Mouse (Mus musculus) cerebellum, postnatal 36 days (tissue): Measurements from ENCODE around the gene Minar1.

ENCODE experiments used
- DNase-seq, 2 experiments: peaks; one replicate each; pipeline ENCODE4 v3.0.0; 2021 to 2022; ENCODE audit warnings: mixed read lengths in 2 of 2

Gene Minar1

GRCm38 (mm10) chr9:89623006-89623760 lies at the start of gene Minar1:
Minar1 (minus strand) TSS chr9:89623125.
- peak in 1 of 2 experiments; percentile 18 for DNase-seq

DNA sequence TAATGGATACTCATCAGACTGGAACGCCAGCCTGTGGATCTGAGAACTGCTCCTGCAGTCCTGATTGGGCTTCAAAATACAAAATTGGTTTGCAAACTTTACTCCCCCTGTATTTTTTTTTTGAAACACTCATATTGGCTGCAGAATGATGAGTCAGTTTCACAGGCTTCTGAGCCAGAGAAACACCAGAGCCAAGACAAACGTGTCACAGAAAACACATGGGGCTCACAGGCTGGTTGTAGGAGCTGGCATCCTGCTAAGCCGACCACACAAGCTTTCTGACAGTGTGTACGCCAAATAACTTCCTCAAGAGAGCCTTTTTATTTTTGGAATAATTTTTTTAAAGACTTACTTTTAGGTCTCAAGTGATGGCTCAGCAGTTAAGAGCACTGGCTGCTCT lies 47.0 kb upstream of the Minar1 start:
- DNase-seq = no peak

DNA sequence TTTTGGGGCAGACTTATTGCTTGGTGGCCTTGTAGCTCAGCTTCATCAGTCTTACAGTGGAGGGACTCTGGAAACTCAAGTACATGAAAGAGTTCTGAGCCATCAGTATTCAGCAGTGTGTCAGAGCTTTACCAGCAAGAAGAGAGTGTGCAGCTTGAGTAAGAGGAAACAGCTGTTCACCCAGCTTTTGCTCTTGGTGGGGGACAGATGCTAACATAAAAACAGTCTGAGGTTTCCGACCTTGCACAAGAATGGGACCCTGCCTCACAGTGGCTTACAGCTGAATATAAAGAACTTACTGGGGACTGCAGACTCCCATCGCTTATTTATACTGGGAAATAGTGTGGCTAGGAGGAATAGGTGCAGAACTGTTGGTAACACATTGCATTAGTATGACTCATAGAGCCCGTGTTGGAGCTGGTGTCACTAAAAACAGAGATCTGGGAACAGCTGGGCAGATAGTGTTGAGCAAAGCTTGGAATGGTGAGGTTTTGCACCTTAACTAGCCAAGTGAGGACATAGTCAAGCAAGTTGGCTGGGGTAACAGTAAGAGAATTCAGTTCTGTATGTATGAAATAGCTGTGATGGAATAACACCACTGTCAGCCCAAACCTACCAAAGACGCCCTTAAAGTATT lies 44.5 kb upstream of the Minar1 start:
- no peak for DNase-seq

GRCm38 (mm10) chr9:89650913-89651312 lies 28.0 kb upstream of the Minar1 start:
- no peak for DNase-seq

GRCm38 (mm10) chr9:89637453-89637852 lies 14.5 kb upstream of the Minar1 start:
- no peak for DNase-seq

DNA sequence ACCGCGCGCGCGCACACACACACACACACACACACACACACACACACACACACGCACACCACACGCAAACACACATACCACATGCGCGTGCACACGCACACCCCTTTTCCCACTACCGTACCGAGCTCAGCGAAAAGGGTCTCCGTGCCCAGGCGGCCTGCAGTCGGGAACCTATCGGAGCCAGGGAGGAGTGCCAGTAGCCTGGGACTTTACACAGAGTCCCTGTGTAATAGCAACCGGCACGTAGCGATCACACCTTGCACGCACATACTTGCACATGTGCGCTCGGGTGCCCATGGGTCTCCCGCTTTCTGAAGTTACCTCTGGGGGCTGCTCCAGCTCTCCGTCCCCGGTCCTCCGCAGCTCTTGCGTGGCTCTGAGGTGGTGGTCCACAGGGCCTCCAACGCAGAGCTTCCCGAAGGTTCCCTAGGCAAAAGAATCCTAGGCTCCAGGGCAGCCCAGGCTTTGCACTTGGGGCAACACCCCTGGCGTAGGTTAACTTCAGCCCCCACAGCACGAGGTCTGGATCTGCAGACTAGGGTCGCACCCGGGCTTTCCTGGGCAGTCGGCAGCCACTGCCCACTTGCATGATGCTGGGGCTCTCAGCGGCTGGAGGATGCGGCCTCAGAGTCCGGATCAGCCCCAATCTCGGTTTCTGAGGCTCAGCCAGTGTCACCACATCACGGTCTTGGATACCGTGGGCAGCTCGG lies 474 bp downstream of the Minar1 start:
- peak; percentile 16 to 30 for DNase-seq

GRCm38 (mm10) chr9:89621750-89622149 lies 1.2 kb downstream of the Minar1 start:
- DNase-seq = peak; percentile 67 to 69

GRCm38 (mm10) chr9:89620347-89620746 lies 2.6 kb downstream of the Minar1 start:
- DNase-seq = peak in 1 of 2 experiments; percentile 8

- DNase-seq = no peak
These were observed 6.0 kb downstream of the Minar1 start for GRCm38 (mm10) chr9:89616946-89617345.

DNA sequence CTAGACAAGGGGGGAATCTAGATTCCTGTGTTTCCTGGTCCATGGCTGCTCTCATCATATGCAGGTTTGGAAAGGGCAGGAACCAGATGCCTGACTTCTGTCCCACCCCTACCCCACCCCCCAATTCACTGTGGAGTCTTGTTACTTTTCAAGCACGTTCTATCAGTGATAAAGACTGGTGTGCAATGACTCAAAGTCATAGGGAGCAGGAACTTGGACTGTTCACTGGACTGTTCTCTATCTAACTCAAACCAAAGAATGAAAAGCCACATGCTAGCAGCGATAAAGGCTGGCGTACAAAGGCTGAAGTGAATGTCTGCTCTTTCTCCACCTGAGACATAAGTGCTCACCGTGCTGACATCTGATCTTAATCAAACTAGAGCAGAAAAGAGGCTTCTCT lies 12.3 kb downstream of the Minar1 start:
- no peak for DNase-seq

DNA sequence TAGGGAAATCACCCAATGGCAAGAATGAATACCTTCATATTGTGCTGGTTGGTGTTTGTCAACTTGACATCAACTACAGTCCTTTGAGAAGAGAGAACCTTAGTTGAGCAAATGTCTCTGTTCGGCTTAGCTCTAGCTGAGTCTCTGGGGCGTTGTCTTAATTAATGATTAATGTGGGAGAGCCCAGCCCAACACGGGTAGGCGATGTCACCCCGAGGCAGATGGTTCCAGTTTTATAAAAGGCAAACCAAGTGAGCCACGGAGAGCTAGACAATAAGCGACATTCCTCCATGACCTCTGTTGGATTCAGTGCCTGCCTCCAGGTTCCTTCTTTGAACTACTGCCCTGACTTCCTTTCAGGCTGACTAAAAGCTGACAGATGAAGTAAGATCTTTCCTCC lies 15.6 kb downstream of the Minar1 start:
- DNase-seq = no peak

GRCm38 (mm10) chr9:89606256-89606655 lies 16.7 kb downstream of the Minar1 start:
- peak; percentile 15 to 37 for DNase-seq

GRCm38 (mm10) chr9:89601891-89602290 lies 21.0 kb downstream of the Minar1 start:
- DNase-seq = peak in 1 of 2 experiments; percentile 39

GRCm38 (mm10) chr9:89600677-89601076 lies 22.2 kb downstream of the Minar1 start:
- peak; percentile 67 to 70 for DNase-seq

DNA sequence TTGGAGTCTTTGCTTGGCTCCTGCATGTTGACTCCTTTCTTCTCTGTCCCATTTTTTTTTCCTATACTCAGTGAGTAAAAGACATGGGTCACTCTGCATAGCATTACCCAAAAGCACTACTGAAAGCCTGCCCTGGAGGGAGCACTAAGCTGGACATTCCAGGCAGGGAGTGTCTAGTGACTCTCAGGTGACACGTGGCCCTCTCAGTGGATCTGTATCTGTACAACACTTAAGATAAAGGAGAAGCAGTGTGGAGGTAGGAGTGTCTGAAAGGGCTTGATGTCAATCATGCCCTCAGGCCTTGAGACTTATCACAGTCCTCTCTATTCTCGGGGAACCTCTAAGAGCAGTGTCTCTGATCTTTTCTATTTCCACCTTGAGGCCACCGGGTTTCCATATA lies 25.9 kb downstream of the Minar1 start:
- no peak for DNase-seq

GRCm38 (mm10) chr9:89596392-89596791 lies 26.5 kb downstream of the Minar1 start:
- no peak for DNase-seq

DNA sequence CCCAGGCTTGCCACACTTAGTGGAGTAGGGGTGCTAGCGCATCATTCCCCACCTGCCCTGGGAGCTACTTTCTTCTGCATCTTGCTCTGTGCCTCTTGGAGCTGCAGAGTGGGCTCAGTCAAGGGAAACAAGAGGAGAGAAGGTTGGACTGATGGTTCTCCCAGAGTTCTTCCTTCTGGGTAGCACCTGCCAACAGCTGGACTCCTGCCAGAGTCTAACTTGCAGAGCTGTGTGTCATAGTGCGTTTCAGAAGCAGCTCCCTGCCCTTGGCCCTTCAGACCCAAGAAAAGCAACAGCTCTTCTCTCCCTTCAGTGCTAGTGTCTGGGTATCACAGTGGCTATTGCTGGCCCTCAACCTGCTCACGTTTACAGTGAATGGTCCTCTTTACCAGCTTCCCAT lies 30.5 kb downstream of the Minar1 start:
- DNase-seq = peak in 1 of 2 experiments; percentile 20

GRCm38 (mm10) chr9:89578422-89578821 lies 44.5 kb downstream of the Minar1 start:
- no peak for DNase-seq

DNA sequence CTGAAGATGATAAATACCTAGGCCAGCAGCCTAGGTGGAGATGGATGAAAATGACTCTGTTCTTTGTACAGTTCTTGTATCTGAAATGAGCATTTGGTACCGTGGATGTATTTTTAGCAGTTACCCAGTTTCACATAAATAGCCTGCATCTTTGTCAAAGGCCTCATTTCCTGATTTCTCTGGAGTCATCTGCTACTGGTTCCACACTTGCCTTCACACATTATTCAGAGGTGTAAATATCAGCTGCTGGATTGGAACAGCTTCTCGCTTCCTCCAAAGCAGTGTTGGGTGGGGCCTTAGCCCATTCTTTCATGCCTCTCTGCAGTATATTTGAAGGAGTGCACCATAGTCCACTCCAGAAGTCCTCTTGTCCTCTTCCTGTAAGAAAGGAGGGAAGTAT lies 70.3 kb downstream of the Minar1 start:
- DNase-seq = no peak
